Mouse (Mus musculus) hindlimb bud, embryonic 11.5 days (tissue): ENCODE data around the gene Prss33.

Experiments used
- DNase-seq: peaks from one replicate; pipeline ENCODE4 v3.0.0-alpha.2; 2012; ENCODE audit warnings: low read depth, low spot score; ENCODE audit errors: extremely low spot score

Gene Prss33

GRCm38 (mm10) chr17:23786510-23786931, 49.3 kb downstream of the Prss33 start:
- no peak for DNase-seq

GRCm38 (mm10) chr17:23785561-23786471, 50.0 kb downstream of the Prss33 start, which contains the start of gene Flywch2:
TSS of gene Flywch2 (minus strand) at chr17:23786081.
- DNase-seq, result no peak

GRCm38 (mm10) chr17:23783352-23783751, 52.5 kb downstream of the Prss33 start:
- DNase-seq, result no peak
